Mouse (Mus musculus) cerebellum, adult 2 months (tissue): ENCODE measurements around the gene Gm21905. TPM values are rescaled to one million over a fixed set of nuclear protein-coding genes. Genes with fewer than 3 reads are reported as not detected.
A peak's percentile ranks its signal among the peaks of the same experiment; 100 is the strongest.

Experiments
- DNase-seq, 2 experiments: peaks; one replicate each; pipeline ENCODE4 v3.0.0; 2021
- H3K27ac ChIP-seq: fragments of 200-500 bp; 2 replicates; pipeline ENCODE4 v1.5.1; 2012; ENCODE audit warnings: low read length, control low read depth, inconsistent platforms; ENCODE audit not compliant: insufficient read depth
- H3K27me3 ChIP-seq: fragments of 200-500 bp; 2 replicates; pipeline ENCODE4 v1.6.1; 2012; ENCODE audit warnings: inconsistent platforms, mild to moderate bottlenecking, low read length, moderate library complexity; ENCODE audit not compliant: control insufficient read depth, insufficient read depth
- H3K4me1 ChIP-seq: fragments of 200-500 bp; 2 replicates; pipeline ENCODE4 v1.6.1; 2011; ENCODE audit warnings: low read length; ENCODE audit not compliant: control insufficient read depth, insufficient read depth
- H3K4me3 ChIP-seq: fragments of 200-500 bp; replicated peaks from 2 replicates; pipeline ENCODE3; 2011; ENCODE audit warnings: mild to moderate bottlenecking, low read depth, low read length, control low read depth; ENCODE audit not compliant: insufficient read depth
- CTCF ChIP-seq: fragments of 200-500 bp; IDR thresholded peaks from 2 replicates; pipeline ENCODE4 v1.5.1; 2011; ENCODE audit warnings: low read depth, mild to moderate bottlenecking, control low read depth, low read length, moderate library complexity, borderline replicate concordance; ENCODE audit not compliant: insufficient read depth
- POLR2A ChIP-seq: fragments of 200-500 bp; IDR thresholded peaks from 2 replicates; pipeline ENCODE4 v1.6.1; 2011; ENCODE audit warnings: low read length, control low read depth, borderline replicate concordance; ENCODE audit not compliant: insufficient read depth
- WGBS: fragments of 180-500 bp; shearing (Covaris S2); methylation state at CpG from one replicate; pipeline ENCODE4 v1.1.7; 2018; 5-methylcytosine and 5-hydroxymethylcytosine counted together
- polyA plus RNA-seq: library from polyadenylated mRNA; depleted of rRNA; stranded (reverse); fragments of >200 nt; gene quantifications from 2 replicates; pipeline ENCODE4 v1.2.3, GENCODE M21; 2012; rRNA removed

The Gm21905 gene
- polyA plus RNA-seq, 1 experiment, result not detected

- 51% methylated on average over 9 of the region's 9 CpGs for WGBS
- H3K27ac ChIP-seq, result no peak overlapping the region
- peak in 1 of 2 experiments; percentile 3 for DNase-seq
Observed at GRCm38 (mm10) chr5:67884422-67885210, 61.6 kb downstream of the Gm21905 start.

GRCm38 (mm10) chr5:67883564-67884171, 62.6 kb downstream of the Gm21905 start:
- H3K27ac ChIP-seq, result no peak overlapping the region
- no peaks in the 10 kb centered on the region for H3K27me3 ChIP-seq
- TF ChIP-seq POLR2A, result no peak
- no peak for TF ChIP-seq CTCF
- DNase-seq, result no peak
- no peaks in the 10 kb centered on the region for H3K4me1 ChIP-seq
- whole genome bisulfite sequencing, result 71% methylated on average over 1 of the region's 1 CpGs
- no peak overlapping the region for H3K4me3 ChIP-seq

More at GRCm38 (mm10) chr5:67884422-67885210, 61.6 kb downstream of the Gm21905 start:
- Histone ChIP-seq H3K27me3 (no peaks in the 10 kb centered on the region), H3K4me1 (no peaks in the 10 kb centered on the region), H3K4me3 (no peak overlapping the region)
- TF ChIP-seq CTCF, result no peak
- no peak for TF ChIP-seq POLR2A

Other genes with a start within 250 kb of the Gm21905 start
- gene Atp8a1, start 99.0 kb downstream of the Gm21905 start, polyA plus RNA-seq, result 56.1 and 60.9 TPM in 2 replicates
- gene Gm5108, start 4.8 kb downstream of the Gm21905 start, polyA plus RNA-seq, result not detected in 2 replicates
- gene Grxcr1, start 85.4 kb upstream of the Gm21905 start, polyA plus RNA-seq, result not detected in 2 replicates